Mouse (Mus musculus): Measurements from ENCODE around the gene Ccdc12. TPM values are rescaled to one million over a fixed set of nuclear protein-coding genes. Genes with fewer than 3 reads are reported as not detected.
"Not testable (repeated sequence)": the region's sequence is repeated elsewhere in the genome, so short reads cannot be mapped to it uniquely, and the experiment has no call there.

Gene Ccdc12
- polyA plus RNA-seq, 1 experiment: 124 TPM

DNA sequence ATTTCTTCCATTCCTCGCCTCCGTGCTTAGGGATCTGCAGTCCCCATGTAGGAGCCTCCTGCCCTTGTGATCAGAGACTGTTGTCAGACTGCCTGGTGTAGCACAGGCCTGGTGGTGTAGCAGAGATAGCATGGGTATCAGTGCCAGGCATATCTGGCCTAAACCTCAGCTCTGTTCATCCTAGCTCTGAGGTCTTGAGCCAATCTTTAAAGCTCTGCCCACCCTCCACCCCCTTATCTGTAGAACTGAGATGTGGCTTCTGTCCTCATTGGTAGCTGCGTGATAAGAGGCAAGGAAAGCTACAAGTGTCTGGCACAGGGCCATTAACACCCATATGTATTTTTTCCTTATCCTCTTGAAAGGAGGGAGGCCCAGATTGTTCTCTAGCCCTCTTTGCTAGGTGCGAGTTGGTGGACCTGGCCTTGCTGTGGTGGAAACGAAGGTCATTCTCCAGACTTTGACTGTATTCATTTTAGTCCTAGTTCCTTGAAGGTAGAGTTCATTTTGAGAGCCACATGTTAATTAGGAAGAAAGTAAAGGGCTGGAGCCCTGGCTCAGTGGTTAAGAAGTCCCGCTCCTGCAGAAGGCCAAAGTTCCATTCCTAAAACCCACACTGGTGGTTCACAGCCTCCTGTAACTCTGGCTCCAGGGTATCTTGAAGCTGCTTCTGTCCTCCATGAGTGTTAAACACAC is 12.4 kb downstream of the Ccdc12 start:
- Histone ChIP-seq H3K4me1 (ENCODE audit: control insufficient read depth, insufficient read depth, low read length) (peaks cover 25% of the 10 kb centered on the region), H3K4me3 (replicated peaks; ENCODE audit: extremely low read depth, low read depth, low read length) (no peak overlapping the region)
- WGBS: 71% methylated on average over 6 of the region's 6 CpGs
- no peak for TF ChIP-seq POLR2A (IDR thresholded peaks at IDR 0.05; ENCODE audit: borderline replicate concordance, extremely low read depth, low read depth, low read length)
- no peak for TF ChIP-seq CTCF (IDR thresholded peaks at IDR 0.05; ENCODE audit: insufficient read depth, low read length)
- no peak for DNase-seq

DNA sequence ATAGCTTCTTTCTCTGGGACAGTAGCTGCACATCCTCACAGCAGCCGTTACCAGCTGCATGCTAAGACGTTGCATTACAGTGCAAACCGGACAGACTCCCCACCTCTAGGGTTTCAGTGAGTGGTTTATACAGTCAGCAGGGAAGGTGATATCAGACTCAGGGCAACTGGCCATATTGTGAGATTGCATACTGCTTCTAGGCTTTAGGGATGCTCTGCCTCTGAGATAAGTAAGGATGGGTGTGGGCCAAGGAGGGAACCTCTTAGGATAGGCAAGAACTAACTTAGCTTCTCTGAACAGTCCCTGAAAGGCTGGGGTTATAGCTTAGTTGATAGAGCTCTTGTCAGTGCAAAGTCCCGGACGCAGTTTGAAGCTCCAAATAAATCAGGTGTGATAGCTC is 13.5 kb downstream of the Ccdc12 start:
- no peak overlapping the region for H3K4me3 ChIP-seq (replicated peaks; ENCODE audit: extremely low read depth, low read depth, low read length)
- 80% methylated on average over 5 of the region's 5 CpGs for WGBS
- DNase-seq: no peak
- H3K4me1 ChIP-seq (ENCODE audit: control insufficient read depth, insufficient read depth, low read length): peaks cover 29% of the 10 kb centered on the region
- TF ChIP-seq CTCF (IDR thresholded peaks at IDR 0.05; ENCODE audit: insufficient read depth, low read length) (no peak), POLR2A (IDR thresholded peaks at IDR 0.05; ENCODE audit: borderline replicate concordance, extremely low read depth, low read depth, low read length) (no peak)

DNA sequence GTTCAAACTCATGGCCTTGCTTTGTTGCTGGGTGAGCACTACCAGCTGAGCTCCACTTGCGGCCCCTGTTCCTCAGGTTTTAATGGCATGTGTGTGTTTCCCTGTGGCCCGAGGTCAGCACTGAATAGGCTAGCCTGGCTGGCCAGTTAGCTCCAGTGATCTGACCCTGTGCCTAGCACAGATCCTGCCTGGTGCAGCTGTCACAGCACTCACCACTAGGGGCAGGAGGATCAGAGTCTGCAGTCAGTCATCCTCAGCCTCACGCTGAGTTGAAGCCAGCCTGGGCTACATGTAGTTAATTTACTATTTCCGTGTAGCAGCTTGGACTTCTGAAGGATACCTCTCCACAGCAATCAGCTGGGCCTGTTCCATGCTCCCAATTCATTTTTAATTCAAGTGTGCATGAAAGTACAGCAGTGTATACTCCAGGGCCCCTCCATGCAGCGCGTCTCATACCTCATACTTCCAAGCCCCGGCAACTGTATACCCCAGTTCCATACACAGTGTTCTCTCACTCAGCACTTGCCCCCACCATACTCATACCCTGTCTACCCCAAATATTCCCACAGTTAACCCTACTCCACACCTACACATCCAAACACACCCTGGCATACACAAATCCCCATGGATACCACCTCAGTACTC is 16.3 kb downstream of the Ccdc12 start:
- Histone ChIP-seq H3K4me1 (ENCODE audit: control insufficient read depth, insufficient read depth, low read length) (peaks cover 36% of the 10 kb centered on the region), H3K4me3 (replicated peaks; ENCODE audit: extremely low read depth, low read depth, low read length) (no peak overlapping the region)
- DNase-seq: no peak
- 52% methylated on average over 7 of the region's 7 CpGs for WGBS
- TF ChIP-seq POLR2A (IDR thresholded peaks at IDR 0.05; ENCODE audit: borderline replicate concordance, extremely low read depth, low read depth, low read length): no peak
- peak; percentile 90 for TF ChIP-seq CTCF (IDR thresholded peaks at IDR 0.05; ENCODE audit: insufficient read depth, low read length)

DNA sequence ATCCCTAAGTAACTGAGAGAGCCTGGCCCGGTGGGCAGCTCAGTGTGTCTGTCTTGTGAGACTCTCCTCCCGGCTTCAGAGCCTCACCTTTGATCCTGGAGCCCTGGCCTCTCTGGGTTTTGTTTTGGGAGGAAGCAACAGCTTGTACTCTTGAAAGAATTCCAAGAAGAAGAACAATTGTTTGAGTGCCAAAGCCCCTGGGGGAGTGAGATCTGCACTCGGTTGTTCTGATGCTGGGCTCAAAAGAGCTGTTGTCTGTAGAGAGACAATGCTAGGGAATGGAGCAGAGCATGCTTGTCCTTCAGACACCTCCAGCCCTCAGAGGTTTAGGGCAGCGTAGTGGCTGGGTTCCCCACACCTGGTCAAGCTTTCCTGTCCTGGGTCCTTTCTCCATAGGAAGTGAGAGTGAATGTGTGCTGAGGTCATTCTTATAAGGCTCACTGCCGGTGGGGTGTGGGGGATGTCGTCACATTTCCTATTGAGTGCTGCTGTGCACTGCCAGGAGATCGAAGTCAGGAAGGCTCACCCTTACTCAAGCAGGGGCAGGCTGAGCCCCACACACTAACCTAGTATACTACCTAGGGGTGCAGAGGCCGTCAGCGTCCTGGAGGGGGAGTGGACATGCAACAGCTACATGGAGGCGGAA is 16.9 kb downstream of the Ccdc12 start:
- no peak overlapping the region for H3K4me3 ChIP-seq (replicated peaks; ENCODE audit: extremely low read depth, low read depth, low read length)
- TF ChIP-seq CTCF (IDR thresholded peaks at IDR 0.05; ENCODE audit: insufficient read depth, low read length) (no peak), POLR2A (IDR thresholded peaks at IDR 0.05; ENCODE audit: borderline replicate concordance, extremely low read depth, low read depth, low read length) (no peak)
- WGBS: 35% methylated on average over 10 of the region's 10 CpGs
- H3K4me1 ChIP-seq (ENCODE audit: control insufficient read depth, insufficient read depth, low read length): peaks cover 37% of the 10 kb centered on the region
- DNase-seq: no peak

DNA sequence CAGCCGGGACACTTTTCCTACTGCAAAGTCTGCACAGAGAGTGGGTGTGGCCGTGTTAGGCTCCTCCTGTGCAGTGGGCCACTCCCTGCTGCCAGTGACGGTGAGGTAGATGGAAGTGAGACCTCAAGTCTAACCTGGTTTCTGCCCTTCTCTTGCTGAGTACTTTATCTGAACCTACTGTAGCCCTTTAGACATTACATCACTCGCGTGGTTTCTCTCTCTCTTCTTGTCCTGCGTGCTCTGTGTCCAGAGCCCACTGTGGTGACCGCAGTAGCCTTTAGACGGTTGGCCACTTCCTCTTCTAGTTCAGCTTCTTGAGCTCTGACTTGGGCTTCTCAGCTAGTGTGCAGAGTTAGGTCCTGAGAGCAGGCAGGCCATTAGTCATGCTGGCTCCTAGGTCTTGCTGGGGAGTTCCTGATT is 20.2 kb downstream of the Ccdc12 start:
- no peak for DNase-seq
- H3K4me1 ChIP-seq (ENCODE audit: control insufficient read depth, insufficient read depth, low read length): peaks cover 34% of the 10 kb centered on the region
- no peak for TF ChIP-seq POLR2A (IDR thresholded peaks at IDR 0.05; ENCODE audit: borderline replicate concordance, extremely low read depth, low read depth, low read length)
- no peak for TF ChIP-seq CTCF (IDR thresholded peaks at IDR 0.05; ENCODE audit: insufficient read depth, low read length)
- 70% methylated on average over 8 of the region's 8 CpGs for WGBS
- H3K4me3 ChIP-seq (replicated peaks; ENCODE audit: extremely low read depth, low read depth, low read length): no peak overlapping the region

DNA sequence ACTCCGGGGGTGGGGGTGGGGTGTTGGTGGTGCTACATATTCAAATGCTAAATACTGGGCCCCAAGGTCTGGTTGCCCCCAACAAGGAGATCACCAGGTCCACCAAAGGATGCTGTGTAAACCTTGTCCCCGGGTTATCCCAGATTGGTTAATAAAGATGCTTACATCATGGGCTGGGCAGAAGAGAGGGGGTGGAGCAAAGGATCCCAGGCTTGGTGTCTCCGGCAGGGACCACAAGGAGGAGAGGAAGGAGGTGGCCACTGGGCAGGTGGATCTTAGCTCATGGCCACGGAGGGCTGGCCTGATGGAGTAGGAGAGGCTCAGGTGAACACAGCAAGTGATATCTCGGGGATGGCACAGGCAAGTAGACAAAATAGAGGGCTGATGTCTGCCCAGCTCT is 22.6 kb downstream of the Ccdc12 start:
- Histone ChIP-seq H3K4me1 (ENCODE audit: control insufficient read depth, insufficient read depth, low read length) (peaks cover 36% of the 10 kb centered on the region), H3K4me3 (replicated peaks; ENCODE audit: extremely low read depth, low read depth, low read length) (no peak overlapping the region)
- no peak for DNase-seq
- WGBS: 74% methylated on average over 5 of the region's 5 CpGs
- TF ChIP-seq CTCF (IDR thresholded peaks at IDR 0.05; ENCODE audit: insufficient read depth, low read length) (no peak), POLR2A (IDR thresholded peaks at IDR 0.05; ENCODE audit: borderline replicate concordance, extremely low read depth, low read depth, low read length) (no peak)

DNA sequence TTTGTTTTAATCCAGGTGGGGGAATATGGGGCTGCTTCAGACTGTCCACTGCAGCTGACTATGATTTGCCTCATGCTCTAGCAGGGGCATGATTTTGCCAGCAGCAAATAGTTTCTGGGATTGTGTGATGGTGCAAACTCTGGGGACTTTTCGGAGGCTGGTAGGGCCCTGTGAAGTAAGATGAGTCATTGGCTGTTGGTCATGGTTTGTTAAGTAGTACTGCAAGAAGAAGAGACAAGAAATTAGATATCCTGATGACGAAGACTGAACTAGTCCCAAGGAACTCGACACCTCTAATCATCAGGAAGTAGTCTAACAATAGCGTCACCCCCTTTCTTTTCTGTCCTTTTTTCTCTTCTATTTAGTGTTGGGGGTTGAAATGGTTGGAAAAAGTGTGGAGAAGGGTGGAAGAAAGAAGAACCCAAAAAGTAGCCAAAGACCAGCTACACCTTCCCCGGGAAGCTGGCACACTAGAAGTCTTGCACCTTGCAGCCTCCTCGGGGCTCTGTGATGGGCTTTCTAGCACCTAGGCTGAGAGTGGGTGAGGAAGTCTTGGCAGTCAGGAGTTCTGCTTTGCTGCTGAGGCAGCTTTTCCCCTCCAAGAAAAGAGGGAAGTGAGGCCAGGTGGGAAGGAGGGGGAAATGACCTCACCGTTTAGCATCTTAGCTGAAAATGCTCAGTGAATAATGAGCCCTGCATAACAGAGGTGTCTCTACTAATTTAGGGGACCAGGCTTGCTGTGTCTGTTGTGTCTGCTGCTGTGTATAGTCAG is 24.6 kb downstream of the Ccdc12 start:
- Histone ChIP-seq H3K4me1 (ENCODE audit: control insufficient read depth, insufficient read depth, low read length) (peaks cover 49% of the 10 kb centered on the region), H3K4me3 (replicated peaks; ENCODE audit: extremely low read depth, low read depth, low read length) (no peak overlapping the region)
- no peak for TF ChIP-seq POLR2A (IDR thresholded peaks at IDR 0.05; ENCODE audit: borderline replicate concordance, extremely low read depth, low read depth, low read length)
- no peak for TF ChIP-seq CTCF (IDR thresholded peaks at IDR 0.05; ENCODE audit: insufficient read depth, low read length)
- DNase-seq: no peak
- WGBS: 65% methylated on average over 7 of the region's 7 CpGs

DNA sequence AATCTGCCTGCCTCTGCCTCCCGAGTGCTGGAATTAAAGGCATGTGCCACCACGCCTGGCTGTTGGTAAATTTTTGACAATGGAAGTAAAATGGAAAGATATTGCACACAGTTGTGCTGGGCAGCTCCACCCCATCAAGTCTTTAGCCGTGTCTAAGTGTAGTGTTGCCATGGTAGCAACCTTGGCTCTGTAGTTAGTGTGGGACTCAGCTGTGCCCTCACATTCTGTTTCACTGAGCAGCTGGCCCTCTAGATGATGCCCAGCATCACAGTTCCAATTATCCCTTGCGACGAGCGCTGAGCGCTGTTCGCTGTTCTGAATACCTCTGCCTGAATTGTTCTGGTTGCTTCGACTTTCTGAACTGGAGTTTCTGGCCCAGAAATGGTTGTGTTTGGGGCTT is 25.5 kb downstream of the Ccdc12 start:
- Histone ChIP-seq H3K4me3 (replicated peaks; ENCODE audit: extremely low read depth, low read depth, low read length) (no peak overlapping the region), H3K4me1 (ENCODE audit: control insufficient read depth, insufficient read depth, low read length) (peaks cover 50% of the 10 kb centered on the region)
- WGBS: 72% methylated on average over 9 of the region's 9 CpGs
- no peak for DNase-seq
- TF ChIP-seq CTCF (IDR thresholded peaks at IDR 0.05; ENCODE audit: insufficient read depth, low read length): no peak
- TF ChIP-seq POLR2A (IDR thresholded peaks at IDR 0.05; ENCODE audit: borderline replicate concordance, extremely low read depth, low read depth, low read length): no peak

DNA sequence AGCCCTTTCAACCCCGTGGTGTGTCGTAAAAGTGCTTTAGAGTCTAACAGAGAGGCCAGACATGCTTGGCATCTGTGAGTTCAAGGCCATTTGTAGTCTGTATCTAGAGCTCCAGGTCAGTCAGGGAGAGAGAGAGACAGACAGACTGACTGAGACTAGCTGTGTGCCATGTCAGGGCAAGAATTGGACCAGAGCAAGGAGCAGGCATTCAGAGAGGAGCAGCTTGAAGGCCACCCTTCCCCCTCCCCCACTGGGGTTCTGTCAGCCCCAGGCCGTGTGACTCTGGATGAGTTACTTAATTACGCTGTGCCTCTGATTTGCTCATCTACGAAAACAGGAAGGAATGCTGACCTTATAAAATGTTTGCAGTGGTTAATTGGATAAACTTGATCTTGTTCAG is 26.0 kb downstream of the Ccdc12 start:
- TF ChIP-seq POLR2A (IDR thresholded peaks at IDR 0.05; ENCODE audit: borderline replicate concordance, extremely low read depth, low read depth, low read length) (no peak), CTCF (IDR thresholded peaks at IDR 0.05; ENCODE audit: insufficient read depth, low read length) (no peak)
- DNase-seq: no peak
- peaks cover 48% of the 10 kb centered on the region for H3K4me1 ChIP-seq (ENCODE audit: control insufficient read depth, insufficient read depth, low read length)
- WGBS: 39% methylated on average over 5 of the region's 5 CpGs
- H3K4me3 ChIP-seq (replicated peaks; ENCODE audit: extremely low read depth, low read depth, low read length): no peak overlapping the region

DNA sequence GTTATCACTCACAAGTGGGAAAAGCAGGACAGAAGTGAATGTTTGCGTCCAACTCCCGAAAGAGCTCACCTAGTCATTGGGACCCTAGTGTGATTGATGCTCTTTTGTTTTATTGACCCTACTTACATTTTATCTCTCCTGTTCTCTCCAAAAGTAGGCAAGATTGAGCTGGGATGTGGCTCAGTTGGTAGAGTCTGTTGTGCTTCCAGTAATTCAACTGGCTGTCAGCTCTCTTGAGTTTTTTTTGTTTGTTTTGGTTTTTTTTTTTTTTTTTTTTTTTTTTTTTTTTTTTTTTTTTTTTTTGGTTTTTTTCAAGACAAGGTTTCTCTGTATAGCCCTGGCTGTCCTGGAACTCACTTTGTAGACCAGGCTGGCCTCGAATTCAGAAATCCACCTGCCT is 26.4 kb downstream of the Ccdc12 start:
- DNase-seq; H3K4me3 ChIP-seq (replicated peaks; ENCODE audit: extremely low read depth, low read depth, low read length): not testable (repeated sequence)
- 58% methylated on average over 3 of the region's 3 CpGs for WGBS
- peaks cover 45% of the 10 kb centered on the region for H3K4me1 ChIP-seq (ENCODE audit: control insufficient read depth, insufficient read depth, low read length)

All from lung, adult 2 months (tissue).